Mouse (Mus musculus): ENCODE measurements around the gene Plekha7.

Gene Plekha7

DNA sequence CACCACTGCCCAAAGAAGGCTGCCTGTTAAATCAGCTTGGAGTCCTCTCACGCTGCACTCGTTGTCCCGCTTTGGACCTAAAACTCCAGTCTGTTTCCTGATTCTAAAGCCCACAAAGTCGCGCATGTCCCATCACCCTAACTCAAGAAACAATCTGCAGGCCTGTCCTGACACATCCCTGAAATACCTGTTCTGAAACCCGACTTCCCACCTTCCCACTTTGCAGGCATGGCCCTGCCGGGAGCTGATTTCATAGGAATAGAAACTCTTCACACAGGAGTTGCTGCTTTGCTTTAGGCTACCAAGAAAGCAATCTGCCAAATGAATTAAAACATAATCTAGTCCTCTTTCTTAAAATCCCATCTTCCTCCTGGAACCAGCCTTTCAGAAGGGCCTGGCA is 115.2 kb downstream of the Plekha7 start:
- ATAC-seq (ENCODE audit: insufficient number of reproducible peaks, low FRiP score, low TSS enrichment) = no peak

- ATAC-seq (ENCODE audit: insufficient number of reproducible peaks, low FRiP score, low TSS enrichment) = no peak
Observed at GRCm38 (mm10) chr7:116192096-116192595, 116.0 kb downstream of the Plekha7 start.

DNA sequence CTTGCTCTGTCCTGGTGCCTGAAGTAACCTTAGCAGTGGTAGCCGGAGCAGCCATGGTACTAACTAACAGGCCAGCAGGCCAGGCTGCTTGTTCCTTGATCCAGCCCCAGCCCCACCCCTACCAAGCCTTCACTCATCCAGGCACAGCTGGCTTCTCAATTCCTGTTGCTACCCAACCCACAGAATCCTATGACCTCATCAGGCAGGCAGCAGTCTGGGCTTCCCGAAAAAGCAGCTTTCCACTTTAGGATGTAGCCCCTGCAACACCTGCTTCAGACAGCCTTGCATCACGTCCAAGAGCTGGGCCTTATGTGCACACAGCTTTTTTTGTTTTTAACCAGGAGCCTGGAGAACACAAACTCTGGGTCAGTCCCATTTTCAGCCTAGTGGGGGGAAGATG is 117.0 kb downstream of the Plekha7 start:
- no peak for ATAC-seq (ENCODE audit: insufficient number of reproducible peaks, low FRiP score, low TSS enrichment)

GRCm38 (mm10) chr7:116189708-116190107 is 118.5 kb downstream of the Plekha7 start:
- ATAC-seq (ENCODE audit: insufficient number of reproducible peaks, low FRiP score, low TSS enrichment) = no peak

DNA sequence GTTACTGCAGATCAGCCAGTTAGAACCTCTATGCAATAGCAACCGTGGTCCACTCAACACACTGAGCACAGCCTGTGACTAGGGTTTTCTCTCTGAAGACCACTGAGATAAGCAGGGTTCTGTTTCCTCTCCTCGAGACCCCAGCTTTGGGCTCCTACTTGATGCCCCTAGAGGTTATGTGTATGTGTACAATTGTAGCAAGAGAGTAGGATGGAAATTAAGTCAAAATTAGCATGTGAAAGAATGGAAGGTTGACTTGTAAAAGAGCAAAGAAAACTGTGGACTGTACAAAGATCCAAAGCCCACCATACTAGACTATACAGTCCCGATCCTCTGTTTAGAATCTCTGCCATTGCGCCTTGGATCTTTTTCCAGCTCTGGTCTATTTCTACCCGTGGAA is 119.8 kb downstream of the Plekha7 start:
- ATAC-seq (ENCODE audit: insufficient number of reproducible peaks, low FRiP score, low TSS enrichment) = no peak

DNA sequence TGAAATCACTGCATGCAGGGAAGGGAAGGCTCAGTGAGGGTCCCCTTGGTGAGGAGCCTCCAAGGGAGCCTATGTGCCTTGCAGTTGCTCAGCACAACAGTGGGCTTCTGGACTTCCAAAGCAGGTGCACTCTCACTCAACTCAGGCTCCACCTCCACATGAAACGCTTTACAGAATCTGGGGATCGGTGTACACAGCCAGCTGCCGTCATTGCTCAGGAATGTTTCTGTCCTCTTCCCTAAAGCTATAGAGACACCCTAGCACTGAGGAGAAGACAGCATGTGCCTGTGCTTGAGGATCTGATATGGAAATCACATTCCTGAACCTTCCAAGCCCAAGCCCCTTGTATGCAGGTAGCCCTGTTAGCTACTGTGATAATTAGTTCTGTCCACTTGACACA is 120.7 kb downstream of the Plekha7 start:
- no peak for ATAC-seq (ENCODE audit: insufficient number of reproducible peaks, low FRiP score, low TSS enrichment)

DNA sequence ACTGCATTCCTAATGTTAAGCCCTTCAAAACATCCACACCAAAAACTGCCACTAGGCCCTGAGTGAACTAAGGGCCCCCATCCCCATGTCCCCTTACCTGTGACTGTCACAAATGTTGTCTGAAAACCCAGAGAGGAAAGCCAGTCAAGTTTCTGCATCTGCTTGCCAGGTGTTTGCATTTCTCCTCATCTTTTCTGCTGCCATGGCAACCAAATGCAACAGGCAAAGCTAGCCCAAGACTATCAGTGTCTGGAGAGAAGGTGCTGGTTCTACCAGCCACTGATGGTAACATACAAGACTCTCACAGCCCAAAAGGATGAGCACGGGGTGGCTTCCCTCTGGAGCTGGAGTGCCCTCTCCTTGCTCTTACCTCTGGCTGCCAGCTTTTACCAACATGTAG is 121.3 kb downstream of the Plekha7 start:
- no peak for ATAC-seq (ENCODE audit: insufficient number of reproducible peaks, low FRiP score, low TSS enrichment)

GRCm38 (mm10) chr7:116186156-116186555 is 122.0 kb downstream of the Plekha7 start:
- no peak for ATAC-seq (ENCODE audit: insufficient number of reproducible peaks, low FRiP score, low TSS enrichment)

DNA sequence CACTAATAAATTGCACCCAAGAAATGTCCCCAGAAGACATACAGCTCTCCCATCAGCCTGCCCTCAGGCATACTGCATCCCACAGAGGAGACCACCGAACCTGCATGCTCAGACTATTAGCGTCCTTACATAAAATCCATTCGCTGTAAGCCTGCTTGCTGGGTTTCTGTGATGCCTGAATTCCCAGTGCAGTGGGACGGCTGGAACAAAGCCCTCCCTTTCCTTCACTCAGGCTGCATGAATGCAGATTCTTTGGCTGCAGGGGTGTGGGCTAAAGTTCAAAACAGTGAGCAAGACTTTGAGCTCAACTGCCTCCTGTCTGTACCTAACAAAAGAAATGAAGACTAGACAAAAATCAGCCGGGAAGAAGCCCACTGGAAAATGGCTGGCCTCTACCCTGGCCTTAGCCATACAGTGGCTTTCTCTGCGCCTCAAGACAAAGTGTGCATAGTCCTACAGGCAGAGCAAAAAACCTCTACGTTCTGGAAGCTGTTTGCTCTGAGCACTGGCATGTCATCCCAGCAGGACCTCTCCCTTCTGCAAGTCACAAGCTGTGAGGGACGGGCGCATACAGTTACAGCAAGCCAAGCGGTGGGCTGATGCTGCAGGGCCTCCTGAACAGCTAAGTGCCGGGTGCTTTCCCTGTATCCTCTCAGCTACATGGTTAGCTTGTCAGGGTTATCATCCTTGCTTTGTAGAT is 123.7 kb downstream of the Plekha7 start:
- ATAC-seq (ENCODE audit: insufficient number of reproducible peaks, low FRiP score, low TSS enrichment) = no peak

DNA sequence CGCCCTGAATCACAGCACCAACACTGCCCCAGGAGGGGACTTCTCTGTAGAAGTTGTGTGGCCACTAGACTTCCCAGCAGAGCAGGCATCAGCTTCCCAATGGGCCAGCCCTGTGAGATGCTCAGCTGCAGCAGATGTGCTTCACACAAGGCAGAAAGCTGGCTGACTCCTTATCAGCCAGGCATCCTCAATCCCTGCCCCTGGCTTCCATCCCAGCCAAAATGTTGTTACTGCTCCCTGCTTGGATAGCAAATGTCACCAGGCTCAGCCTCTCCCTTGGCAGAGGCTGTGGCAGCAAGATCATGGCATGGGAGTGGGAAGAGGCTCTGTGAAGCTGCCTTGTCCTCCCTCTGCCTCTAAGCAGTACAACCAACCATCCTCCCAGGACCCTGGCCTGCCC is 125.7 kb downstream of the Plekha7 start:
- no peak for ATAC-seq (ENCODE audit: insufficient number of reproducible peaks, low FRiP score, low TSS enrichment)

GRCm38 (mm10) chr7:116181444-116181946 is 126.7 kb downstream of the Plekha7 start:
- no peak for ATAC-seq (ENCODE audit: insufficient number of reproducible peaks, low FRiP score, low TSS enrichment)

- no peak for ATAC-seq (ENCODE audit: insufficient number of reproducible peaks, low FRiP score, low TSS enrichment)
Observed at GRCm38 (mm10) chr7:116178916-116179315, 129.3 kb downstream of the Plekha7 start.

DNA sequence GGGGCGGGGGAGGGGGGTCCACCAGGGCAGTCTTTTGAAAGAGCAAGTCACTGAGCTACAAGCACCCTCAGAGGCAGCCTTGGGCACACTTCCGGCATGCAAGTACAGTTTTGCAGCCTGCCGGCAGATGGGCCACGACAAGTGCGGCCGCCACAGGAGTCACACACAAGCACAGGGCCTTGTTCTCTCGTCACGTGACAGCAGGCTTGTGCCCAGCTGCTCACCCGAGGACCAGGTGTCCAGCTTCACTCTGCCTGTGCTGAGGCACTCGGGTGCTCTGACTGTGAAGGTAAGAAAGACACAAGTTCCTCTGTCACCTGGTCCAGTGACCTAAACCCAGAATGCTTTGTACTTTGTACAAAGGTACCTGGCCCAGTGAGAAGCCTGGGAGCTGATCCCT is 135.4 kb downstream of the Plekha7 start:
- no peak for ATAC-seq (ENCODE audit: insufficient number of reproducible peaks, low FRiP score, low TSS enrichment)

GRCm38 (mm10) chr7:116169426-116169825 is 138.8 kb downstream of the Plekha7 start:
- no peak for ATAC-seq (ENCODE audit: insufficient number of reproducible peaks, low FRiP score, low TSS enrichment)

DNA sequence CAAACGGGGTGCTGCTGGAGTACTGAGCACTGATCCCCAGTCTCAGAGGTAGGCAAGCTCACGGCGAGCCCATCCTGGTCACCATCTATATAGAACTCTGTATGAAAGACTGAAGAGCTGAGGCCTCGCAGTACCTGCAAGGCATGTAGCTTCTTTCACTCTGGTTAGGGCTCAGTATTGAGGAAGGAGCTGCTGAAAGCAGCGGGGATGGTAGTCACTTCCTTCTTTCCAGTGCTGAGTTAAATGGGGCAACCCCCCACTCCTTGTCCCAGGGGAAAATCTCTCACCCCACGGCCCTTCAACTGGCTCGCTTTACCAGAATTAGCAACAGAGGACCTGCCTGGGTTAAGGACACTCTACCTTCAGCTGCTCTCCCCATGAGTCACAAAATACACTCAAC is 140.0 kb downstream of the Plekha7 start:
- no peak for ATAC-seq (ENCODE audit: insufficient number of reproducible peaks, low FRiP score, low TSS enrichment)

DNA sequence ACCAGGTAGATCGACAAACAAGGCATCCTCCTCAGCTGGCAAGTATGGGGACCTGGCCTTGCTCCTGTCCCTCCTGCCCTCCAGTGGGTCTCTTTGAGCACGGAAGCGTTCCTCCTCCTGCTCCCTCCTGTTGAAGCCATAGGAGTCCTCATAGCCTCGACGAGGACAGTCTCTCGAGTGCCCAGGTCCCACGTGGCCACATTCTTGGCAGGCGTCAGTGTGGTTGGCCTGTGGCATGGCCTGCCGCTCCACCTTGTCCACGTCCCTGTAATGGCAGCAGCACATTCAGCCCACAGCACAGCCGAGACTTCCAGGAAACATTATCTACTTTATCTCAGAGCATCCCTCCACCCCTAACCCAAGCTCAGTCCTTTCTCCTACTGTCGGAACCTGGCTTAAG is 143.9 kb downstream of the Plekha7 start:
- no peak for ATAC-seq (ENCODE audit: insufficient number of reproducible peaks, low FRiP score, low TSS enrichment)

DNA sequence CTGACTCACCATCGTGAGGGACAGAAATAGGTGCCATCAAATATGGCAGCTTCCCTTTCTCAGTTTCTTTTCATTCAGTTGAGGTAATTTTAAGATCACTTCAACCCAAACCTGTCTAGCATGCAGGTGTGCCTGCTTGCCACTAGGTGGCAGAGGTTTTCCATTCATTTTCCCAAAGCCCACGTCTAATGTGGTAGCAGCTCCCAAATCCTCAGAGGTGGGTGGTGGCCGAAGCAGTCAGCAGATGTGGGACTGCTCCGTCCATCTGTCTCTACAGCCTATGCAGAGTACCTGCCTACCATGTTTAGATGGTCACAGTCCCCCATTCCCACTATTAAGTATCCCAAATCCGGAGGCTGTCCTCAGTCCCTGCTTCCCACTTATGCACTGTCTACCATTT is 146.6 kb downstream of the Plekha7 start:
- ATAC-seq (ENCODE audit: insufficient number of reproducible peaks, low FRiP score, low TSS enrichment) = peak; percentile 53; the same call in 1 of the 2 replicates

DNA sequence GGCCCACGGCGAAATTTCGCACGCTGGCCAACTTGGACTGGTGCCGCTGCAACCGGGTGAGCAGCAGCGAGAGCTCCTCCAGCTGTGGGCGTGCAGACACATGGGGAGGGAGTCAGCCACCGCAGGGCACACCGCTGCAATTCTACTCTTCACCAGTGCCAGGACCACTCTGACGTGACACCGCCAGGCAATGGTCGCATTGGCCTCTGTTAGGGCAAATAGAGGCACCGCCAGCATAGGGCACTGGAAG is 151.4 kb downstream of the Plekha7 start:
- ATAC-seq (ENCODE audit: insufficient number of reproducible peaks, low FRiP score, low TSS enrichment) = no peak

- ATAC-seq (ENCODE audit: insufficient number of reproducible peaks, low FRiP score, low TSS enrichment) = no peak
Observed at GRCm38 (mm10) chr7:116156072-116156893, 151.9 kb downstream of the Plekha7 start.

DNA sequence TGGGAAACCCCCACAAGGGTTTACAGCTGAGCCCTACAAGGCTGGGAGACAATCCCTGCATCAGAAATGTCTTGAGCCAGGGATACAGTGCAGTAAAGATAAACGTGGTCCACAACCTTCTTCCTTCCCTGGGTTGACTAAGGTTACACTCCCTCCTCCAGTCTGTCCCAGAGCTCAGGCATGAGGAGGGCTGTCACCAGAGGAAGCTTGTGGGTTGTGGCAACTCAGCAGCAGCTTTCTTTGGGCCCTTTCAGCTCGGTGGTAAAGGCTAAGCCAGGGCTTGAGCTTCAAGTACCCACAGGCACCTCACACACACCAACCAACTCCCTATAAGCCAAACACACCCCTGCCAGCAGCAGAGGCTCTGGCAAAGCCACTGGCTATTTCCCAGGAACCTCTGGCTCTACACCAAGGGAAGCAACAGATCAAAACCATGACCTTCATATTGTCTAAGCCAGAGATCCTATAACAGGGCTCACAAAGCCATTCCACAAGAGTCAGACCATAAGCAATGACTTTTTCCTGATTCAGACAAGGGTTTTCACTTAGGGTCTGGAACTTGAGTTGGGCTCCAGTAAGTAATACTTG is 154.3 kb downstream of the Plekha7 start:
- no peak for ATAC-seq (ENCODE audit: insufficient number of reproducible peaks, low FRiP score, low TSS enrichment)

DNA sequence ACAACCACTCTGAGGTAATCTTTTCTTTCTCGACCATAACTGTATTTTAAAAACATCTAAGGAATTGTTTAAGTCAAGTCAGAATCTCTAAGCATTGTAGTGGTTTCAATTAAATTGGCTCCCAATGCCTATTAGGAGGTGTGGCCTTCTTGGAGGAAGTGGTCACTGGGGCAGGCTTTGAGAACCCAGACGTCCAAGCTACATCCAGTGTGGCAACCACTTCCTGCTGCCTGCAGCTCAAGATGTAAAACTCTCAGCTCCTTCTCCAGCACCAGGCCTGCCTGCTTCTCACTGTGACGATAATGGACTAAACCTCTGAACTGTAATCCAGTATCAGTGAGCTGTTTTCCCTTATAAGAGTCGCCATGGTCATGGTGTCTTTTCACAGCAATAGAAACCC is 158.6 kb downstream of the Plekha7 start:
- no peak for ATAC-seq (ENCODE audit: insufficient number of reproducible peaks, low FRiP score, low TSS enrichment)

All from cerebellum, adult (tissue).